Mouse (Mus musculus) gastrocnemius, adult 2 months (tissue): Measurements from ENCODE around the gene Nr1i3. TPM values are rescaled to one million over a fixed set of nuclear protein-coding genes. Genes with fewer than 3 reads are reported as not detected.

Experiments used
- DNase-seq: peaks from one replicate; pipeline ENCODE4 v3.0.0; 2022
- H3K27ac ChIP-seq: fragments of 200-600 bp; 2 replicates; pipeline ENCODE4 v1.8.1; 2022; ENCODE audit warnings: mild to moderate bottlenecking
- H3K4me3 ChIP-seq: fragments of 200-600 bp; 2 replicates; pipeline ENCODE4 v1.8.1; 2022; ENCODE audit warnings: mild to moderate bottlenecking, moderate library complexity
- CTCF ChIP-seq: fragments of 200-600 bp; IDR thresholded peaks from 2 replicates; pipeline ENCODE4 v1.8.1; 2022; ENCODE audit warnings: antibody characterized with exemption, mild to moderate bottlenecking, moderate library complexity
- intact Hi-C: fragments of 180-260 bp; cut with DNase I; formaldehyde crosslinking; loops from one replicate; pipeline ENCODE4 v1.15.1; 2025
- total RNA-seq, 2 experiments: library from RNA; stranded (reverse); gene quantifications; 2 replicates each; pipeline ENCODE4 v1.2.3; 2021

Nr1i3 gene
- total RNA-seq, 2 experiments from 2014 or later = not detected

- DNase-seq = no peak
- Histone ChIP-seq H3K27ac (peak overlapping the region; percentile 76), H3K4me3 (no peak overlapping the region)
- intact Hi-C loops = no loop called here
- TF ChIP-seq CTCF = no peak
These were observed 25.7 kb upstream of the Nr1i3 start for GRCm38 (mm10) chr1:171187851-171188700.

GRCm38 (mm10) chr1:171189046-171189445 lies 24.7 kb upstream of the Nr1i3 start:
- TF ChIP-seq CTCF = no peak
- no peak for DNase-seq
- peak overlapping the region; percentile 76 for H3K27ac ChIP-seq
- intact Hi-C loops = no loop called here
- peak overlapping the region; percentile 21; the same call in 1 of the 2 replicates for H3K4me3 ChIP-seq

DNA sequence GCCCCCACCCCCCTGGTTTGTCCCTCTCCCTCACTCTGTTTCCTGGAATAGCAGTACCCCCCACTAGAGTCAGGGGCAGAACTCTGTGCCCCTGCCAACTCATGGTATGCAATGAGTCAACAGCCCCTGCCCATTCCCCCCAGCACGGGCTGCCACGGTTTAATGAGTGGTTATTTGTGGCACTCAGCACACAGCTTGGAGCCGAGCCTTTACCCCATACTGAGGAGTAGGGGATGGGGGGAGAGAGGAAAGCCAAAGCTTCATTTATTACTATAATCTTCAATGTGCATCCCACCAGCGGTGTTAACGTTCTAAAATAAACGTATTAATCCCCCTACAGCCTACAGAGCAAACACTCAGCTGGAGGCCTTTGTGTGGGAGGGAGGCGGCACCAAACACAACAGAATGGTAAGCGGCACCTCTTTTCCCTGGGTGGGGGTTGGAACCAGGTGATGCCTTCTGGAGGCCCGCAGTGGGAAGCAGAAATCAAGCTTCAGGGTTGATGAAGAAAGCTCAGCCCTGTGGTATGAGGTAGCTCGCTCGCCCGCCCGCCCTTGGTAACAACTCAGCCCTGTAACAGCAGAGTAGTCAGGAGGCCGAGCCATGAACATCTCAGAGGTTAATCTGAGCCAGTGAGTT lies 24.2 kb upstream of the Nr1i3 start:
- TF ChIP-seq CTCF = no peak
- Histone ChIP-seq H3K27ac (peak overlapping the region; percentile 76), H3K4me3 (peak overlapping the region; percentile 21; the same call in 1 of the 2 replicates)
- intact Hi-C loops = no loop called here
- DNase-seq = no peak

- Histone ChIP-seq H3K27ac (no peak overlapping the region), H3K4me3 (no peak overlapping the region)
- TF ChIP-seq CTCF = no peak
- intact Hi-C loops = no loop called here
- no peak for DNase-seq
These were observed 22.9 kb upstream of the Nr1i3 start for GRCm38 (mm10) chr1:171190832-171191231.

DNA sequence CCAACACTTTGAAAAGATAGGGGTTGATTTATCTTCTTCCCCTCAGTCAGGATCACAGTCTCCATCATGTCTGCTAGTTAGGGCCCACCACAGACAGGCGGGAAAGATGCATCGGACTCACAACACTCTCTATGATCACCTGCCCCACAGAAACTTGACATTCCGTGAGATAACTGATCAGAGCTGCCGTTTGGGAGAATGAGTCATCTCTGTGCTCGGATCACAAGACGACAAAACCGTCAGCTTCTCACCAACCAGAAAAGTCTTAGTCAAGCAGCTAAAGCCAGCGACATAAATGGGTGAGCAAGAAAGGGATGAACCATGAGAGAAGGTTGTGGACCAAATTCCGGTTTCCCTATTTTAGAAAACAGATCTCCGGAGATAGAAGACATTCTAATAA lies 21.5 kb upstream of the Nr1i3 start:
- intact Hi-C loops = no loop called here

DNA sequence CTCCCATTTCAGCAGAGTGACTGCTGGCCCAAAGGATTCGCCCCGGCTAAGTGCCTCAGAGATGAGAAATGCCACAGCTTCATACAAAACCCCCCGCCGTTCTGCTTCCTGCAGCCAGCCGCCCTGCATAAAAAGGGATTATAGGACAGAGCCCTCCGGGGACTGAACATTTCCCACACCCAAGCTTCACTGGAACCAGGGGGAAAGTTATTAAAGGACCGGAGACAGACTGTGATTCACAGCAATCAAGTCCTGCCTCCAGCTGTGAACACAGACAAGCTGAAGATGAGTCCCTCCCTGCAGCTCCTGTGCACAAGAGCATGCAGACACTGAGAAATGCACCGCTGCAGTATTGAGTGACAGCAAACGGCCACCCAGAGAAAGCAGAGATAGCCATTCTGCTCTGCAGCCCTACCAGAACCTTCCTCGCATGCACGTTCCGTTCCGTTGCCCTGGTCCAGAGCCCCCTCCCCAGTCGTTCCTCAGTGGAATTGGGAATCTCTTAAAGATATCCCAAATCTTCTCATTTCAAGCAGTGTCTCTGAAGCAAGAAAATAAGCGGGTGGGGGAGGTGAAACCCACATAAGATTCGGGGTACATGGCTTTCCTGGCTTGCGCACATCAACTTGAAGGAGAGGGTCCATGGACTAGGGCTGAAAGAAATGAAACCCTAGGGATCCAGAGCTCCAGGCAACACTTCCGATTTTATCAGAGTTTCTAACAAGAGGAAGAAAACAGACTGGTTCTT lies 20.5 kb upstream of the Nr1i3 start:
- TF ChIP-seq CTCF = no peak
- Histone ChIP-seq H3K4me3 (peak overlapping the region; percentile 90), H3K27ac (peak overlapping the region; percentile 71)
- no peak for DNase-seq
- intact Hi-C loops = no loop called here

More for the DNA sequence above, 21.5 kb upstream of the Nr1i3 start:
- DNase-seq = no peak
- Histone ChIP-seq H3K27ac (peak overlapping the region; percentile 71), H3K4me3 (peak overlapping the region; percentile 90)
- TF ChIP-seq CTCF = no peak

- TF ChIP-seq CTCF = no peak
- Histone ChIP-seq H3K27ac (peak overlapping the region; percentile 71), H3K4me3 (peak overlapping the region; percentile 90)
- no peak for DNase-seq
- intact Hi-C loops = no loop called here
These were observed 19.6 kb upstream of the Nr1i3 start for GRCm38 (mm10) chr1:171193911-171194830.

GRCm38 (mm10) chr1:171195046-171195822 lies 18.5 kb upstream of the Nr1i3 start:
- DNase-seq = no peak
- Histone ChIP-seq H3K4me3 (peak overlapping the region; percentile 90), H3K27ac (peak overlapping the region; percentile 84)
- no peak for TF ChIP-seq CTCF
- intact Hi-C loops = no loop called here

DNA sequence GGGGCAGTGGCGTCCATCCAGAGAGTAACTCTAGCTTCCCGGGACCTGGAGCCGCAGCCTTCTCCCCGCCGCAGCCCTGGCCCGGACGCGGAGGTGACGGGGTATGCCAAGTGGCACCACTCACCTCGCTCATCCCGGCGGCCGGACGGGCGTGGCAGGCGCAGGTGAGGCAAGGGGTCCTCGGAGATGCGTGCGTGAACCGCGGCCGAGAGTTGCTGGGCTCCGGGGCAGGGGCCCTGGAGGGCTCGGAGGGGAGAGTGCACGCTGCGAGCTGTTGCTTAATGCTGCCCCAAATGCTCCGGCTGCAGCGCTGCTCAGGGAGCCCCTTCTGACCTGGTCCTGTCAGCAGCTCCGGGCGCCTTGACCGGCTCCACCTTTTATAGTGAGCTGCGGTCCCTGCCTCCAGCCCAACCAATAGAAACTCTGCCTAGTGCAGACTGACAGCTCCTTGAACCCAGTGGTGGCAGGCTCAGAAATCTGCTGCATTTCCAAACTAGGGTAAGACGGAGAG lies 17.8 kb upstream of the Nr1i3 start, which contains the start of gene Pcp4l1:
Pcp4l1 (minus strand) TSS at position 382 of the 511 bp plus-strand sequence.
- no peak for TF ChIP-seq CTCF
- DNase-seq = peak; percentile 82
- peak within 1 kb of the TSS; percentile 84 for H3K27ac ChIP-seq
- intact Hi-C loops = no loop called here
- peak within 1 kb of the TSS; percentile 90 for H3K4me3 ChIP-seq

GRCm38 (mm10) chr1:171199532-171199931 lies 14.2 kb upstream of the Nr1i3 start:
- no peak for TF ChIP-seq CTCF
- Histone ChIP-seq H3K4me3 (no peak overlapping the region), H3K27ac (no peak overlapping the region)
- no peak for DNase-seq
- intact Hi-C loops = no loop called here

GRCm38 (mm10) chr1:171200769-171201168 lies 13.0 kb upstream of the Nr1i3 start:
- intact Hi-C loops = no loop called here
- no peak for TF ChIP-seq CTCF
- no peak for DNase-seq
- Histone ChIP-seq H3K27ac (no peak overlapping the region), H3K4me3 (no peak overlapping the region)
